Mouse (Mus musculus) midbrain, embryonic 13.5 days (tissue): ENCODE data around the gene Ebi3. TPM values are rescaled to one million over a fixed set of nuclear protein-coding genes. Genes with fewer than 3 reads are reported as not detected.

ENCODE experiments used
- ATAC-seq: fragments of 200-750 bp; cut with Nextera tagmentation; 2 replicates; pipeline ENCODE4 v1.8.0; 2017; ENCODE audit warnings: mild to moderate bottlenecking, moderate TSS enrichment, moderate library complexity
- H3K27ac ChIP-seq: fragments of 300-500 bp; sonication (generic); 2 replicates; pipeline ENCODE4 v1.5.1; 2015; ENCODE audit warnings: inconsistent platforms, mild to moderate bottlenecking, moderate library complexity
- H3K27me3 ChIP-seq: fragments of 300-500 bp; sonication (generic); 2 replicates; pipeline ENCODE4 v1.6.1; 2015; ENCODE audit warnings: mild to moderate bottlenecking, inconsistent platforms
- H3K36me3 ChIP-seq: fragments of 300-500 bp; sonication (generic); 2 replicates; pipeline ENCODE4 v1.6.1; 2015; ENCODE audit warnings: mild to moderate bottlenecking, inconsistent platforms
- H3K4me1 ChIP-seq: fragments of 300-500 bp; sonication (generic); replicated peaks from 2 replicates; pipeline ENCODE4 v1.6.1; 2015; ENCODE audit warnings: inconsistent platforms
- H3K4me2 ChIP-seq: fragments of 300-500 bp; sonication (generic); replicated peaks from 2 replicates; pipeline ENCODE4 v1.6.1; 2015; ENCODE audit warnings: moderate library complexity, mild to moderate bottlenecking, inconsistent platforms
- H3K4me3 ChIP-seq: fragments of 300-500 bp; sonication (generic); replicated peaks from 2 replicates; pipeline ENCODE4 v1.5.1; 2015; ENCODE audit warnings: mild to moderate bottlenecking, inconsistent platforms
- H3K9ac ChIP-seq: fragments of 300-500 bp; sonication (generic); replicated peaks from 2 replicates; pipeline ENCODE4 v1.6.1; 2015; ENCODE audit warnings: mild to moderate bottlenecking, inconsistent platforms
- H3K9me3 ChIP-seq: fragments of 300-500 bp; sonication (generic); 2 replicates; pipeline ENCODE4 v1.6.1; 2016; ENCODE audit warnings: mild to moderate bottlenecking, inconsistent platforms
- WGBS: fragments of 180-500 bp; shearing (Covaris S2); methylation state at CpG from one replicate; pipeline ENCODE4 v1.1.7; 2015; 5-methylcytosine and 5-hydroxymethylcytosine counted together
- polyA plus RNA-seq: library from polyadenylated mRNA; unstranded; fragments of >200 nt; fragmentation: Nextera tagmentation; extraction: Ambion mirVana; gene quantifications from 2 replicates; pipeline ENCODE4 v1.2.1, GENCODE M21; 2015

The Ebi3 gene
- polyA plus RNA-seq, 1 experiment from 2014 or later = 4.7 TPM

- no peaks in the 10 kb centered on the region for H3K9me3 ChIP-seq
- no peak overlapping the region for H3K27ac ChIP-seq
- no peak overlapping the region for H3K4me2 ChIP-seq
- H3K4me3 ChIP-seq = no peak overlapping the region
- WGBS = 87% methylated on average over 4 of the region's 4 CpGs
- no peaks in the 10 kb centered on the region for H3K36me3 ChIP-seq
- H3K4me1 ChIP-seq = peaks cover 12% of the 10 kb centered on the region
- ATAC-seq = no peak
- peaks cover 17% of the 10 kb centered on the region for H3K27me3 ChIP-seq
- H3K9ac ChIP-seq = no peak overlapping the region
These were observed 3.8 kb upstream of the Ebi3 start for GRCm38 (mm10) chr17:55948647-55949046.

DNA sequence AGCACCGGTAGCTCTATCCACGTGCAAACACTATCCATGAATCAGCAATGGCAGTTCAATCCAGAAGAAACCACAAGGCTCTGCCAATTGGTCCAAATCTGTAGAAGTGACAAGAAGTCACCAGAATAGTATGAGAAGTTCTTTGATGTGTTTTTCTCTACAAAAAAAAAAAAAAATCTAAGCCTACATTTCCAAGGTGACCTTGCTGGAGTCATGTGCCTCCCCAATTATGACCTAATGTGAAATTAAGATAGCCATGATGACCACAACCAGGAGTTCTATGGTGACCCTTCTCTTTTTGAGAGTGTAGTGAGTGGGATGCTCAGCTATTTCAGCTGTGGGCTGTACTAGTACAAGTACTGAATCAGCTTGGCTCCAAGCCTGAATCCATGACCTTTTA is 3.0 kb upstream of the Ebi3 start, which contains the start of gene Zfp119b:
TSS of gene Zfp119b (minus strand) at position 101 of the 400 bp plus-strand sequence.
- 91% methylated on average over 2 of the region's 2 CpGs for WGBS
- Histone ChIP-seq H3K9me3 (no peaks in the 10 kb centered on the region), H3K4me1 (peaks cover 8% of the 10 kb centered on the region), H3K4me3 (no peak within 1 kb of the TSS), H3K36me3 (no peaks in the 10 kb centered on the region), H3K27me3 (peaks cover 21% of the 10 kb centered on the region), H3K9ac (no peak within 1 kb of the TSS), H3K27ac (no peak within 1 kb of the TSS), H3K4me2 (no peak within 1 kb of the TSS)
- ATAC-seq = no peak

- H3K4me1 ChIP-seq = peaks cover 5% of the 10 kb centered on the region
- 81% methylated on average over 9 of the region's 9 CpGs for WGBS
- no peak overlapping the region for H3K4me2 ChIP-seq
- no peaks in the 10 kb centered on the region for H3K36me3 ChIP-seq
- no peak overlapping the region for H3K4me3 ChIP-seq
- no peaks in the 10 kb centered on the region for H3K9me3 ChIP-seq
- no peak overlapping the region for H3K9ac ChIP-seq
- no peak for ATAC-seq
- no peak overlapping the region for H3K27ac ChIP-seq
- H3K27me3 ChIP-seq = peaks cover 31% of the 10 kb centered on the region
These were observed 1.8 kb upstream of the Ebi3 start for GRCm38 (mm10) chr17:55950601-55951000.

GRCm38 (mm10) chr17:55952041-55952440 is 399 bp upstream of the Ebi3 start:
- peaks cover 31% of the 10 kb centered on the region for H3K27me3 ChIP-seq
- no peak overlapping the region for H3K4me2 ChIP-seq
- H3K4me1 ChIP-seq = peaks cover 13% of the 10 kb centered on the region
- H3K9me3 ChIP-seq = no peaks in the 10 kb centered on the region
- no peaks in the 10 kb centered on the region for H3K36me3 ChIP-seq
- H3K9ac ChIP-seq = no peak overlapping the region
- no peak overlapping the region for H3K27ac ChIP-seq
- no peak for ATAC-seq
- H3K4me3 ChIP-seq = no peak overlapping the region

GRCm38 (mm10) chr17:55953751-55954150 is 1.3 kb downstream of the Ebi3 start:
- Histone ChIP-seq H3K9me3 (no peaks in the 10 kb centered on the region), H3K9ac (no peak overlapping the region), H3K4me3 (no peak overlapping the region), H3K27ac (no peak overlapping the region), H3K4me1 (peaks cover 29% of the 10 kb centered on the region), H3K27me3 (peaks cover 31% of the 10 kb centered on the region), H3K36me3 (no peaks in the 10 kb centered on the region), H3K4me2 (no peak overlapping the region)
- 82% methylated on average over 6 of the region's 6 CpGs for WGBS
- no peak for ATAC-seq

GRCm38 (mm10) chr17:55954229-55954628 is 1.8 kb downstream of the Ebi3 start:
- Histone ChIP-seq H3K27me3 (peaks cover 31% of the 10 kb centered on the region), H3K36me3 (no peaks in the 10 kb centered on the region), H3K27ac (no peak overlapping the region), H3K9me3 (no peaks in the 10 kb centered on the region), H3K4me2 (no peak overlapping the region), H3K9ac (0 out of 2 replicates have a peak overlapping the region, but pooled peaks have one; percentile 14), H3K4me1 (peaks cover 29% of the 10 kb centered on the region), H3K4me3 (no peak overlapping the region)
- no peak for ATAC-seq
- 35% methylated on average over 16 of the region's 16 CpGs for WGBS

GRCm38 (mm10) chr17:55956129-55956528 is 3.7 kb downstream of the Ebi3 start:
- under 1% methylated on average over 26 of the region's 26 CpGs for WGBS
- Histone ChIP-seq H3K36me3 (0 out of 2 replicates have a peak, but pooled peaks cover under 1% of the 10 kb centered on the region), H3K4me1 (peaks cover 37% of the 10 kb centered on the region), H3K4me3 (peak overlapping the region; percentile 48), H3K9me3 (no peaks in the 10 kb centered on the region), H3K27ac (peak overlapping the region; percentile 57), H3K9ac (peak overlapping the region; percentile 67), H3K4me2 (peak overlapping the region; percentile 59), H3K27me3 (peaks cover 22% of the 10 kb centered on the region)
- peak; percentile 24 for ATAC-seq

- H3K4me3 ChIP-seq = peak overlapping the region; percentile 48
- no peak for ATAC-seq
- no peaks in the 10 kb centered on the region for H3K9me3 ChIP-seq
- peak overlapping the region; percentile 59 for H3K4me2 ChIP-seq
- peaks cover 5% of the 10 kb centered on the region for H3K36me3 ChIP-seq
- peak overlapping the region; percentile 67 for H3K9ac ChIP-seq
- WGBS = 34% methylated on average over 6 of the region's 6 CpGs
- H3K27ac ChIP-seq = peak overlapping the region; percentile 57
- H3K27me3 ChIP-seq = peaks cover 19% of the 10 kb centered on the region
- H3K4me1 ChIP-seq = peaks cover 37% of the 10 kb centered on the region
These were observed 4.2 kb downstream of the Ebi3 start for GRCm38 (mm10) chr17:55956591-55956990.

DNA sequence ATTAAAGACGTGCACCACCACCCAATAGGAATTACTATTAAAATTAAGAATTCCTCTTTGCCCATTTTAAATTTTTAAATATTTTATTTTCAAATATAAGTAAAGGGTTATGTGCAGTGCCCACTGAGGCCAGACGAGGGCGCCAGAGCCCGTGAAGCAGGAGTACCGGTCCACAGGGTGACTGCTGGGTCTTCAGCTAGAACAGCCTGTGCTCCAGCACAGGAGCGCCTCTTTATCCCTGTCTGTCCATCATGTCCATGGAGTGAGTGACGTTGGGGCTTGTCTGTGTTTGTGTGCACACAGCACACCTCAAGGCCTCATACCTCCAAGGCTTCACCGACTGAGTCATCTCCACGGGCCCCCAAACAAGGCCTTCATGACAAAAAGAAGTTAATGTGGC is 4.7 kb downstream of the Ebi3 start:
- H3K4me2 ChIP-seq = peak overlapping the region; percentile 59
- peaks cover 37% of the 10 kb centered on the region for H3K4me1 ChIP-seq
- ATAC-seq = peak; percentile 59
- H3K27ac ChIP-seq = peak overlapping the region; percentile 57; the same call in 1 of the 2 replicates
- H3K9ac ChIP-seq = no peak overlapping the region
- peaks cover 19% of the 10 kb centered on the region for H3K27me3 ChIP-seq
- 13% methylated on average over 9 of the region's 9 CpGs for WGBS
- H3K9me3 ChIP-seq = no peaks in the 10 kb centered on the region
- peaks cover 10% of the 10 kb centered on the region for H3K36me3 ChIP-seq
- H3K4me3 ChIP-seq = 0 out of 2 replicates have a peak overlapping the region, but pooled peaks have one; percentile 48

- ATAC-seq = no peak
- Histone ChIP-seq H3K9me3 (no peaks in the 10 kb centered on the region), H3K9ac (peak overlapping the region; percentile 49), H3K4me2 (peak overlapping the region; percentile 59), H3K27me3 (peaks cover 14% of the 10 kb centered on the region), H3K4me1 (peaks cover 37% of the 10 kb centered on the region), H3K36me3 (peaks cover 15% of the 10 kb centered on the region), H3K4me3 (peak overlapping the region; percentile 56), H3K27ac (peak overlapping the region; percentile 92)
- 76% methylated on average over 13 of the region's 13 CpGs for WGBS
These were observed 5.5 kb downstream of the Ebi3 start for GRCm38 (mm10) chr17:55957726-55958583.

DNA sequence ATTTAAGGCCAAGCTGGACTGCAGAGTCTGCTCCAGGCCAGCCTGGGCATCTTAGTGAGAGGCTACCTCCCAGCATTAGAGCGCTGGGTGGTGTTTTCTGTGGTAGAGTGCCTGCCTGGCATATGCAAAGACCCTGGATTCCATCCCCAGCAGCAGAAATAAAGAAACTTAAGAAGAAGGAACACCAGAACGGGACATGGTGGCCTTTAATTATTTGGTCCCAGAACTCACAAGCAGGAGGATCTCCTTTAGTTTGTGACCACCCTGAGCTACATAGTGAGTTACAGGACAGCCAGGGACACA is 6.1 kb downstream of the Ebi3 start:
- Histone ChIP-seq H3K4me2 (peak overlapping the region; percentile 58), H3K27me3 (peaks cover 14% of the 10 kb centered on the region), H3K27ac (peak overlapping the region; percentile 92), H3K9me3 (no peaks in the 10 kb centered on the region), H3K4me1 (peaks cover 37% of the 10 kb centered on the region), H3K9ac (peak overlapping the region; percentile 49), H3K36me3 (peaks cover 20% of the 10 kb centered on the region), H3K4me3 (peak overlapping the region; percentile 56)
- 34% methylated on average over 2 of the region's 2 CpGs for WGBS
- ATAC-seq = no peak

- ATAC-seq = peak; percentile 90
- no peaks in the 10 kb centered on the region for H3K9me3 ChIP-seq
- H3K27me3 ChIP-seq = peaks cover 13% of the 10 kb centered on the region
- under 1% methylated on average over 46 of the region's 46 CpGs for WGBS
- peaks cover 37% of the 10 kb centered on the region for H3K4me1 ChIP-seq
- H3K27ac ChIP-seq = peak within 1 kb of the TSS; percentile 92
- H3K9ac ChIP-seq = peak within 1 kb of the TSS; percentile 62
- peak within 1 kb of the TSS; percentile 58 for H3K4me2 ChIP-seq
- peak within 1 kb of the TSS; percentile 56 for H3K4me3 ChIP-seq
- peaks cover 25% of the 10 kb centered on the region for H3K36me3 ChIP-seq
These were observed 6.7 kb downstream of the Ebi3 start, which contains the start of gene Yju2 for GRCm38 (mm10) chr17:55958918-55959728. Gene Yju2, plus strand, starts transcription at chr17:55959099.
